Mouse (Mus musculus) hindbrain, embryonic 12.5 days (tissue): ENCODE measurements around the gene Dnah7a. TPM values are rescaled to one million over a fixed set of nuclear protein-coding genes. Genes with fewer than 3 reads are reported as not detected.
"Not testable (repeated sequence)": the region's sequence is repeated elsewhere in the genome, so short reads cannot be mapped to it uniquely, and the experiment has no call there.

ENCODE experiments used
- ATAC-seq: fragments of 200-750 bp; cut with Nextera tagmentation; 2 replicates; pipeline ENCODE4 v1.8.0; 2017; ENCODE audit warnings: moderate TSS enrichment; ENCODE audit not compliant: low FRiP score
- H3K27ac ChIP-seq: fragments of 300-500 bp; sonication (generic); 2 replicates; pipeline ENCODE4 v1.5.1; 2016; ENCODE audit warnings: mild to moderate bottlenecking
- H3K27me3 ChIP-seq: fragments of 300-500 bp; sonication (generic); 2 replicates; pipeline ENCODE4 v1.6.1; 2016; ENCODE audit warnings: mild to moderate bottlenecking
- H3K36me3 ChIP-seq: fragments of 300-500 bp; sonication (generic); 2 replicates; pipeline ENCODE4 v1.6.1; 2016; ENCODE audit warnings: mild to moderate bottlenecking
- H3K4me1 ChIP-seq: fragments of 300-500 bp; sonication (generic); 2 replicates; pipeline ENCODE4 v1.6.1; 2016
- H3K4me2 ChIP-seq: fragments of 300-500 bp; sonication (generic); replicated peaks from 2 replicates; pipeline ENCODE4 v1.6.1; 2016; ENCODE audit warnings: mild to moderate bottlenecking
- H3K4me3 ChIP-seq: fragments of 300-500 bp; sonication (generic); 2 replicates; pipeline ENCODE4 v1.5.1; 2016; ENCODE audit warnings: mild to moderate bottlenecking
- H3K9ac ChIP-seq: fragments of 300-500 bp; sonication (generic); 2 replicates; pipeline ENCODE4 v1.6.1; 2016; ENCODE audit warnings: mild to moderate bottlenecking, moderate library complexity
- H3K9me3 ChIP-seq: fragments of 300-500 bp; sonication (generic); replicated peaks from 2 replicates; pipeline ENCODE4 v1.6.1; 2016; ENCODE audit warnings: mild to moderate bottlenecking
- WGBS: fragments of 180-500 bp; shearing (Covaris S2); methylation state at CpG from one replicate; pipeline ENCODE4 v1.1.7; 2016; 5-methylcytosine and 5-hydroxymethylcytosine counted together
- polyA plus RNA-seq: library from polyadenylated mRNA; unstranded; fragments of >200 nt; fragmentation: Nextera tagmentation; extraction: Ambion mirVana; gene quantifications from 2 replicates; pipeline ENCODE4 v1.2.1, GENCODE M21; 2016

Gene Dnah7a
- polyA plus RNA-seq, 1 experiment from 2014 or later, result 6.9 TPM

DNA sequence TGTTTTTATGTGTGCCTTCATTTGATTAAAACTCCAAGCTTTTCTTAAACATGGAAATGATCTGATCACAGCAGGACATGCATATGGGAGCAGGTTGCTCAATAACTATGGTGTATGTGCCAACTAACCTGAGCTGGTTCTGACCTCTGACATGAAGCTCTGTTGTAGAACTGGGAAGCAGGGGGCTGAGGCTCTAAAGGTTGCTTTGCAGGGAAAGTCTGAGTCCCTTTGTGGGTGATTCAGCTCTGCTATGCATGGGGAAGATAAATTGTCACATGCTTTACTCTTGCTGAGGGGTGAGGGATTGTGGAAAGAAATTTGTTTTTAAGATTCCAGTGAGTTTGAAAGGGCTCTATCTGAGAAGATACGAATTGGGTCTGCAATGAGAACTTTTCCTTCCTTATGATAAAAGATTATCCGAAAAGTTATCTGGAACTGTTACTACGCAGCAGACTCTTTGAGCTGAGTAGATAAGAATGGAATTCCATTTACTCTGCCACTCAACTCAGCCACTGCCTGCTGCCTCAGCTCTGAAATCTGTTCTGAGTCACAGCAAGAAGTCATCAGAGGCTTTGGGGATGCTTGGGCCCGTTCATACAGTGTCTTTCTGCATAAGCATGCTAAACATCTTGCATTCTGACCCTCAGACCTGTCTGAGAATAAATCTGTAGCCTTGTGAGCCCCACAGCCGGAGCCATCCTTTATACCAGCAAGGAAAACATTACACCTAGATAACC, 22.1 kb upstream of the Dnah7a start:
- no peaks in the 10 kb centered on the region for H3K9me3 ChIP-seq
- H3K4me1 ChIP-seq, result no peaks in the 10 kb centered on the region
- H3K4me2 ChIP-seq, result no peak overlapping the region
- H3K27ac ChIP-seq, result no peak overlapping the region
- no peaks in the 10 kb centered on the region for H3K27me3 ChIP-seq
- no peak overlapping the region for H3K4me3 ChIP-seq
- 79% methylated on average over 5 of the region's 5 CpGs for WGBS
- H3K9ac ChIP-seq, result no peak overlapping the region
- ATAC-seq, result no peak
- no peaks in the 10 kb centered on the region for H3K36me3 ChIP-seq

DNA sequence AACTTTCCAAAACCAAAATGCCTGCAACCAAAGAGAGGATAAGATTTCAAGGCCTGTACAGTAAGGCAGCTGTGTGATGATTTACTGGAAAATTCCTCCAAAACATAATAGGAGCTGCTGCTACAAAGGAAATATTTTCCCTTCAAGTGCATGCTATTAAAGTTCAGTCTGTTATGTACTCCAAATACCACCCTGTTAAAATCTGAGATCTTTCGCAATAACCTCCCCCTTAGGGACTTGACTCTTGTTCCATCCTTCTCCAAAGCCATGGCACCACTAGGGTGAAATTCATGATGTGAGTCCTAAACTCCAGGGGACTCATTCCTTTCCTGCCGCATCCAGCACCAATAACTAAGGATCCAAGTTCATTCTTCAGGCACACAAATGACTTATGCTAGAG, 20.3 kb upstream of the Dnah7a start:
- no peak overlapping the region for H3K4me3 ChIP-seq
- no peak overlapping the region for H3K27ac ChIP-seq
- no peak for ATAC-seq
- WGBS, result 97% methylated on average over 2 of the region's 2 CpGs
- H3K4me1 ChIP-seq, result no peaks in the 10 kb centered on the region
- H3K27me3 ChIP-seq, result no peaks in the 10 kb centered on the region
- H3K4me2 ChIP-seq, result no peak overlapping the region
- H3K9ac ChIP-seq, result no peak overlapping the region
- no peaks in the 10 kb centered on the region for H3K36me3 ChIP-seq
- no peaks in the 10 kb centered on the region for H3K9me3 ChIP-seq

DNA sequence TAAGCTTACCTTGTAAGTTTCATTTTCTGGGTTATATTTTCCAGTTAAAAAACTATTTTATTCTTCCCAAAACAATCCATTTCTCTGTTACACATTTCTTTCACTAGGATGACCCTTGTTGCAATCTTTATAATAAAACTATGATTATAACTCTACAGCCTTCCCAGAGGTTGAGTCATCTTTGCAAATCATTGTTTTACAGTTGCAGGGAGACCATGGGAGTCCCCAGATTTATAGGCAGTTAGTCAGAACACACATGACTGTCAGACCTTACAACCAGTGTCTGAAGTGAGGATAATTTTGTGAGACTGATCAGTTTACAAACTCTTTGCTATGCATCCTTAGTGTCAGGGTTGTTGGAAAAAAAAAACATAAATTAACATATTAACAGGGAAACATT, 14.8 kb upstream of the Dnah7a start:
- H3K27ac ChIP-seq, result no peak overlapping the region
- no peaks in the 10 kb centered on the region for H3K4me1 ChIP-seq

DNA sequence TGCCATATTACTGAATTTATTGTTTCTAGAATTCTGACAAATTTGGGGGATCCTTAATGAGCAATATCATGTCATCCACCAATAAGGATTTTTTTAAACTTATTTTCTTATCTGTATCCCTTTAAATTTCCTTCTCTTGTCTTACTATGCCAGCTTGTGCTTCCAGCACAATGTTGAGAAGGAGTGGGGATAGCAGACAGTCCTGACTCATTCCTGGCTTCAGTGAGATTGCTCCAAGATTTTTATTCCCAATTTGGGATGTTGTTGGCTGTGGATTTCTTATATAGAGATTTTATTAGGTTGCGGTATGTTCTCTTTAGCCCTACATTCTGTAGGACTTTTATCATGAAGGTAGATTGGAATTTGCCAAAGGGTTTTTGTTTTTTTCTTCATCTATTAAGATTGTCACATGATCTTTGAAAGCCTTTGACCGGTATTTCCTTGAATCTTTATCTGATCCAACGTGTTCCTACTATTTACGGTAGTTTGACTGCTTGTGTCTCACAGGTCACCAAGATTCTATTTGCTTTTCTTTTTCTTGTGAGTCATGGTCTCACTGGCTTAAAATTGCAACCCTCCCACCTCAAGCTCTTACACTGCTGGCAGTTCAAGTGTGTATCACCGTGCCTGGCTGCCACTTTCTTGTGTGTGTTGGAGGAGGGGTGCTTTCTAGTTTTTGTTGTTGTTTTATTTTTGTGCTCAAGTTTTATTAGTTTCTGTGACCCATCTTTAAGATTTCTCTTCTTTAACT, 14.2 kb upstream of the Dnah7a start:
- H3K36me3 ChIP-seq, result no peaks in the 10 kb centered on the region
- WGBS, result 85% methylated on average over 5 of the region's 5 CpGs
- H3K27ac ChIP-seq, result no peak overlapping the region
- ATAC-seq, result no peak
- no peaks in the 10 kb centered on the region for H3K9me3 ChIP-seq
- H3K4me2 ChIP-seq, result no peak overlapping the region
- H3K9ac ChIP-seq, result no peak overlapping the region
- H3K27me3 ChIP-seq, result no peaks in the 10 kb centered on the region
- no peaks in the 10 kb centered on the region for H3K4me1 ChIP-seq
- no peak overlapping the region for H3K4me3 ChIP-seq

More for the DNA sequence above, 14.8 kb upstream of the Dnah7a start:
- ATAC-seq, result no peak
- H3K27me3 ChIP-seq, result no peaks in the 10 kb centered on the region
- H3K4me2 ChIP-seq, result no peak overlapping the region
- H3K4me3 ChIP-seq, result no peak overlapping the region
- no peaks in the 10 kb centered on the region for H3K9me3 ChIP-seq
- no peaks in the 10 kb centered on the region for H3K36me3 ChIP-seq
- no peak overlapping the region for H3K9ac ChIP-seq

DNA sequence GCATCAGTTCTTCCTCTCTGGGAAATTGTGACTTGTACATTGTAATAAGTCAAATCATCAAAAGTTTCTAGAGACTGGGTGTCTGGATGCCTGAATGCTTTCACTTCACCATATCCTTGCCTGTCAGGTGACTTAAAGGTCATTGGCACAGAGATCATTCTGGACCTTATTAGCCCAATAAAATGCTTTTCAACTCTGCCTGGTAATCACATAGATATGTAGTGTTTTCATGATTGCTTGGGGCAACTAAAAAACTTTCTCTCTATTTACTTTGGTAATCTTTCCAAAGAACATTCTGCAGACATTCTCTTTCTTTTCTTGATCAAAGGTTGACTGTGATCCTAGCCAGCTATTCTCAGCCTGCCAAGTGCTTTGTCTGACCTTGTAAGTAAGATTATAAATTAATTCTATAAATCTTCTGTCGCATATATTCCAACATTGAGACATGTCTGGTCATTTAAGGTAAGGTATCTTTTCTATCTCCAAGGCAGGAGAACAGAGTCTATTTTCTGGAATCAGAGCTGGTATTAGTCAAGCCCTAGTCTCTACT, 9.5 kb upstream of the Dnah7a start:
- Histone ChIP-seq H3K4me1 (no peaks in the 10 kb centered on the region), H3K36me3 (no peaks in the 10 kb centered on the region), H3K27me3 (no peaks in the 10 kb centered on the region), H3K9me3 (no peaks in the 10 kb centered on the region), H3K4me2 (no peak overlapping the region), H3K9ac (no peak overlapping the region), H3K27ac (no peak overlapping the region), H3K4me3 (no peak overlapping the region)
- ATAC-seq, result no peak
- WGBS, result 91% methylated on average over 1 of the region's 1 CpGs

DNA sequence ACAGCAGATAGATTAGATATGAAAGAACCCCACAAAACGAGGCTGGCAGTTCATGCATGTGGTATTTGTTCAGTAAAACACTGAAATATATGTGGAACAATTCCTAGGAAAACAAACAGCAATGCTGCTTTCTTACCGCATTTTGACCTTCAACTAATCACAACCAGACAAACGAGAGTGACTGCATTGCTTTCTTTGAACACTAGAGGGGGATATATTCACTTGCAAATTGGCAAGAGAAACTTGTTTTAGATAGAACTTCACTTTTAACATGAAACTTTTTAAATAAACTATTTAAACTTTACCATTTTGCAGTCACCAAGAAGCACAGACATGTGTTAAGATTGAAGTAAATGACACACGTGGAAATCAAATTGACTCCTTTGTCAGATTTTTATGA, 8.9 kb upstream of the Dnah7a start:
- Histone ChIP-seq H3K36me3 (no peaks in the 10 kb centered on the region), H3K4me2 (no peak overlapping the region), H3K9ac (no peak overlapping the region), H3K4me3 (no peak overlapping the region), H3K9me3 (no peaks in the 10 kb centered on the region), H3K27ac (no peak overlapping the region), H3K27me3 (no peaks in the 10 kb centered on the region), H3K4me1 (no peaks in the 10 kb centered on the region)
- WGBS, result 4% methylated on average over 4 of the region's 4 CpGs
- ATAC-seq, result no peak

DNA sequence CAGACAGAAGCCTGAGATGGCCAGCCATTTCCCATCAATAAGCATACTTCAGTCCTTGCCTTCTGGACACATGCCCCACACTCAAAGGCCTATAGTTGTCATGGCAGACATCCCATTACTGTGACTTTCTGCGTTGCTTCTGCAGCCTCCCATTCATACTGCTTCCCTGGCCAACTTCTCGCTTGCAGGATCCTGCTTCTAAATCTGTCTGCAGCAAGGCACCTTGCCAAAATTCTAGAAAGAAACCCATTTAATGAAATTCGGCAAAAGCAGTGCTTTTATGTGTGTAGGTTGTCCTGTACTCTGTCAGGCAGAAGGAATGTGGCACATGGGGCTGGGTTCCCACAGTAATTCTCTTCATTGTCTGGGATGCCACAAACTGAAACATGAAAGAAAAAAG, 6.8 kb upstream of the Dnah7a start:
- not testable (repeated sequence) for H3K36me3 ChIP-seq, ATAC-seq, H3K27ac ChIP-seq

DNA sequence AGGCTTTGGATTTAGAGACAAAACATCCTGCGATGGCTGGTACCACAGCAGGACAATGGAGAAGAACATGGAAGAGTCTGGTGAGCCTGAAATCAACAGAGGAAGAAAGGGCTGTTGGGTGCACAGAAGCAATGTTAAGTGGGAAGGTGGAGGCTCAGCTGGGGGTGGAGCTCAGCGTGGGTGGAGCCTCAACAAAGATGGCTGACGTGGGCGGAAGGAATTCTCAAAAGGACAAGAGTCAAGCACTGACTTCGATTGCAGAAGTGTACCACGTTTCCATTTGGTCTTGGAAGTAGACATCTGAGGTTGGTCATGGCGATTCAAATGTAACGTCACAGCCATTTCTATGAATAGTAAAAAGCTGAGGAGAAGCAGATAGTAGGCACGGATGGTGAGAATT, 4.5 kb upstream of the Dnah7a start:
- H3K9me3 ChIP-seq, result no peaks in the 10 kb centered on the region
- H3K4me3 ChIP-seq, result no peak overlapping the region
- H3K4me1 ChIP-seq, result peaks cover 5% of the 10 kb centered on the region; the same call in 1 of the 2 replicates
- no peak overlapping the region for H3K27ac ChIP-seq
- WGBS, result 92% methylated on average over 9 of the region's 9 CpGs
- H3K9ac ChIP-seq, result no peak overlapping the region
- no peak overlapping the region for H3K4me2 ChIP-seq
- no peaks in the 10 kb centered on the region for H3K27me3 ChIP-seq
- ATAC-seq, result no peak
- no peaks in the 10 kb centered on the region for H3K36me3 ChIP-seq

More for the DNA sequence above, 6.8 kb upstream of the Dnah7a start:
- not testable (repeated sequence) for H3K9ac ChIP-seq, H3K27me3 ChIP-seq, H3K4me3 ChIP-seq, H3K4me1 ChIP-seq, H3K9me3 ChIP-seq, H3K4me2 ChIP-seq
- WGBS, result 64% methylated on average over 3 of the region's 3 CpGs

DNA sequence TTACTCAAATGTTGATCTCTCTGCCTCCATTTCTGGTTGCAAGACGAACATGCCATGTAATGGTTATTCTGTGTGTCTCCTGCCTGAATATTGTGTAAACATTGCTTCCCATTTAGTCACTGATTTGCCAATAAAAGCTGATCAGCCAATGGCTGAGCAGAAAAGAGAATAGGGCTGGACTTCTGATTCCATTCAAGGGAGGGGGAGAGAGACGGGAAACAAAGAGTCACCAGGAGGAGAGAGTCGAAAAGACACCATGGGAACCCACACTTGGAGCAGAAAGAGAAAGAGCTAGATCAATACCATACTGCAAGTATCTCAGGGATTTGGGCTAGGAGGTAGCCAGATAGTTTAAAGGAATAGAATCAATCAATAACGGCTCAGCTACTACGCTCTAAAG, 3.0 kb upstream of the Dnah7a start:
- H3K27me3 ChIP-seq, H3K4me1 ChIP-seq, H3K9ac ChIP-seq, H3K36me3 ChIP-seq, H3K27ac ChIP-seq, H3K4me3 ChIP-seq, H3K9me3 ChIP-seq: not testable (repeated sequence)
- WGBS, result 62% methylated on average over 5 of the region's 5 CpGs
- 0 out of 2 replicates have a peak overlapping the region, but pooled peaks have one; percentile 4 for H3K4me2 ChIP-seq
- peak; percentile 17; the same call in 1 of the 2 replicates for ATAC-seq

DNA sequence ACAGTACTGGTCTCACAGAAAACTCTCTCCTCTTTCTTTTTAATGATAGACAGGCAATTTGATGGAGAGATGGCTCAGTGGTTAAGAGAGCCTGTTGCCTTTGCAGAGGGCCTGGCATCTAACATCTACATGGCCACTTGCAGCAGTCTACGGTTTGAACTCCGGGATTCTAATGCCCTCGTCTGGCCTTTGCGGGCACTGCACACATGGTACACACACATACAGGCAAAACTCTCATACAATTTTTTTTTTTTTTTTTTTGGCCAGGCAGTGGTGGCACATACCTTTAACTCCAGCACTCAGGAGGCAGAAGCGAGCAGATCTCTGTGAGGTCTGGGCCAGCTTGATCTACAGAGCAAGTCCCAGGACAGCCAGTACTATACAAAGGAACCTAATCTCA, 2.4 kb downstream of the Dnah7a start:
- Histone ChIP-seq H3K4me2 (no peak overlapping the region), H3K27ac (no peak overlapping the region), H3K4me3 (no peak overlapping the region), H3K36me3 (no peaks in the 10 kb centered on the region), H3K27me3 (no peaks in the 10 kb centered on the region), H3K4me1 (peaks cover 5% of the 10 kb centered on the region; the same call in 1 of the 2 replicates), H3K9me3 (no peaks in the 10 kb centered on the region), H3K9ac (no peak overlapping the region)
- WGBS, result 87% methylated on average over 5 of the region's 5 CpGs
- ATAC-seq, result no peak

DNA sequence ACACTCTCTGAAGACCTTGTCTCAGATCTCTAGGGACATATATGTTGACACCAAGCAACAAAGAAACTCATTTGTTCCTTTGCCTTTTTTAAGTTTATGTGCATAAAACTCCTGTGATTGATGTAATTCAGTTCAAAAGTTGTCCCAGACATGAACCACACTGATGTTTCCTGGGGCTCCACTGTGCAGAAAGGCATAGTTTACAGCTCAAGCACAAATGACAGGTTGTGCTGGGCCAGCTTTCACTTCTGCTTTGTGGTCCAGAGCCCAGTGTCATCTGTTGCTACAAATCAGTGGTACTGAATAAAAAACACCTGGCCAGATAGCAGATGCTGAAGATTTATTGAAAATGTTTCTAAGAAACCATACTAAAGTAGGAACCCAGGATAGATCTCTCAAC, 42.3 kb downstream of the Dnah7a start:
- H3K4me1 ChIP-seq, H3K27me3 ChIP-seq, H3K9me3 ChIP-seq, H3K27ac ChIP-seq, H3K36me3 ChIP-seq, H3K4me2 ChIP-seq, ATAC-seq, H3K4me3 ChIP-seq, H3K9ac ChIP-seq: not testable (repeated sequence)

DNA sequence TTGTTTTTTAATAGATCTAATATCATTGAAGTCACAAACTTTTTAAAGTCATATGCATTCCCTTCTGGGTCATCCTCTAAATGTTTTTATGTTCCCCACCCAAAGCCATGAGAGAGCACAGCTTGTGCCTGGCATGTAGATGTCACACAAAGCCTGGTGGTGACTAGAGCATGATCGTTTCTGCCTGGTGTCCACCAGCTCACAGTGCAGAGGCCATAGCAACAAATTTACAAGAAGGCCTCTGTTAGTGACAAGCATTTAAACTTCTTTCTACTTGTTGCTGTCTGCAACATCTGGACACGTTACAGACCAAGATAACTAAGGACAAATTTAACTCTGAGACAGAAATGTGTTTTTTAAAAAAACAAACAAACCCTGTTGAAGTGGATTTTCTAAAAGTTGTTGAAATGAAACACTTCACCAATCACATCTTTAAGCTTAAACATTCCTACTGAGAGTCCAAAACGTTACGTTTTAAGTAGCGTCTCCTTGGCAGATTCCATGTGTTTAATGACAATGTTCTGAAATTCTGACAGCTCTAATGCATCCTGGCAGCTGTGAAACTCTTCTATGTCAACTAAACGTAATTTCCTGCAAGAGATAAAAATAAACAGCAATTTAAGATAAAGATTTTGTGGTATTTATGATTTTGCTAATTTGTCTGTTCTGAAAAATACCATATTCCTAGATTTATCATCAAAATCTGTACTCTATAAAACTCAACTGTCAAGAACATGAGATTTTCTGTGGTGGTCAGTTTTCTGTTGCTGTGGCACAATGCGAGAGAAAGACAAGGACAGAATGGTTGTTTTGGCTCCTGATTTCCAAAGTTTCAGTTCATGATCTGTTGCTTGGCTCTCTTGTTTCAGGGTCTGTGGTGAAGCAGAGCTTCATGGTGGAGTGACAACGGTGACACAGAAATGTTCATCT, 66.5 kb downstream of the Dnah7a start:
- H3K27ac ChIP-seq, result no peak overlapping the region
- H3K4me3 ChIP-seq, result no peak overlapping the region
- no peaks in the 10 kb centered on the region for H3K4me1 ChIP-seq
- H3K36me3 ChIP-seq, result no peaks in the 10 kb centered on the region
- no peaks in the 10 kb centered on the region for H3K27me3 ChIP-seq
- H3K9ac ChIP-seq, result no peak overlapping the region
- H3K4me2 ChIP-seq, result no peak overlapping the region
- H3K9me3 ChIP-seq, result no peaks in the 10 kb centered on the region
- 76% methylated on average over 8 of the region's 8 CpGs for WGBS
- no peak for ATAC-seq
